Mouse (Mus musculus): Measurements from ENCODE around the gene Myh7. TPM values are rescaled to one million over a fixed set of nuclear protein-coding genes. Genes with fewer than 3 reads are reported as not detected.
"Not testable (repeated sequence)": the region's sequence is repeated elsewhere in the genome, so short reads cannot be mapped to it uniquely, and the experiment has no call there.

Myh7 gene
- total RNA-seq, 2 experiments from 2014 or later = 1,842 to 1,858 TPM

- intact Hi-C loops (cut with DNase I) = no loop called here
These were observed 20.2 kb downstream of the Myh7 start for GRCm38 (mm10) chr14:54974068-54974791.

GRCm38 (mm10) chr14:54972786-54973185 lies 21.6 kb downstream of the Myh7 start:
- DNase-seq = not testable (repeated sequence)
- intact Hi-C loops (cut with DNase I) = loop anchor here (2.0 kb wide), 1 partner anchor 28 kb away; no protein-coding TSS in a partner anchor

More at GRCm38 (mm10) chr14:54974068-54974791, 20.2 kb downstream of the Myh7 start:
- DNase-seq = no peak

- DNase-seq = peak; percentile 91 to 93
- intact Hi-C loops (cut with DNase I) = no loop called here
These were observed 26.1 kb downstream of the Myh7 start for GRCm38 (mm10) chr14:54968344-54968743.

GRCm38 (mm10) chr14:54967874-54968273 lies 26.6 kb downstream of the Myh7 start:
- intact Hi-C loops (cut with DNase I) = no loop called here

GRCm38 (mm10) chr14:54966320-54966977 lies 28.0 kb downstream of the Myh7 start, which contains the start of gene Myh6:
Myh6 (minus strand) TSS chr14:54966927.
- intact Hi-C loops (cut with DNase I) = no loop called here
- peak; percentile 82 to 87 for DNase-seq

More at GRCm38 (mm10) chr14:54967874-54968273, 26.6 kb downstream of the Myh7 start:
- peak; percentile 68 to 73 for DNase-seq

GRCm38 (mm10) chr14:54965631-54966030 lies 28.8 kb downstream of the Myh7 start:
- no peak for DNase-seq
- intact Hi-C loops (cut with DNase I) = no loop called here

GRCm38 (mm10) chr14:54965044-54965443 lies 29.4 kb downstream of the Myh7 start:
- DNase-seq = no peak
- intact Hi-C loops (cut with DNase I) = no loop called here

GRCm38 (mm10) chr14:54963727-54964126 lies 30.7 kb downstream of the Myh7 start:
- DNase-seq = no peak

GRCm38 (mm10) chr14:54962714-54963113 lies 31.7 kb downstream of the Myh7 start:
- DNase-seq = no peak
- intact Hi-C loops (cut with DNase I) = no loop called here

More at GRCm38 (mm10) chr14:54963727-54964126, 30.7 kb downstream of the Myh7 start:
- intact Hi-C loops (cut with DNase I) = no loop called here

GRCm38 (mm10) chr14:54961487-54961886 lies 32.9 kb downstream of the Myh7 start:
- intact Hi-C loops (cut with DNase I) = no loop called here
- DNase-seq = no peak

GRCm38 (mm10) chr14:54960769-54961168 lies 33.7 kb downstream of the Myh7 start:
- no peak for DNase-seq
- intact Hi-C loops (cut with DNase I) = no loop called here

- DNase-seq; intact Hi-C loops (cut with DNase I): not testable (repeated sequence)
These were observed 34.4 kb downstream of the Myh7 start for GRCm38 (mm10) chr14:54959853-54960613.

GRCm38 (mm10) chr14:54959197-54959596 lies 35.2 kb downstream of the Myh7 start:
- intact Hi-C loops (cut with DNase I) = no loop called here
- no peak for DNase-seq

GRCm38 (mm10) chr14:54958503-54958902 lies 35.9 kb downstream of the Myh7 start:
- intact Hi-C loops (cut with DNase I) = no loop called here
- no peak for DNase-seq

GRCm38 (mm10) chr14:54956533-54956932 lies 37.9 kb downstream of the Myh7 start:
- DNase-seq = no peak
- intact Hi-C loops (cut with DNase I) = no loop called here

- intact Hi-C loops (cut with DNase I) = no loop called here
- DNase-seq = no peak
These were observed 38.9 kb downstream of the Myh7 start for GRCm38 (mm10) chr14:54955481-54955880.

- DNase-seq = no peak
- intact Hi-C loops (cut with DNase I) = no loop called here
These were observed 40.0 kb downstream of the Myh7 start for GRCm38 (mm10) chr14:54954474-54954873.

- intact Hi-C loops (cut with DNase I) = no loop called here
These were observed 40.7 kb downstream of the Myh7 start for GRCm38 (mm10) chr14:54953664-54954206.

GRCm38 (mm10) chr14:54951587-54951986 lies 42.8 kb downstream of the Myh7 start:
- no peak for DNase-seq
- intact Hi-C loops (cut with DNase I) = no loop called here

More at GRCm38 (mm10) chr14:54953664-54954206, 40.7 kb downstream of the Myh7 start:
- no peak for DNase-seq

- DNase-seq = no peak
- intact Hi-C loops (cut with DNase I) = no loop called here
These were observed 43.9 kb downstream of the Myh7 start for GRCm38 (mm10) chr14:54950493-54950892.

GRCm38 (mm10) chr14:54948781-54949180 lies 45.6 kb downstream of the Myh7 start:
- DNase-seq = no peak
- intact Hi-C loops (cut with DNase I) = loop anchor here (1.0 kb wide), 1 partner anchor 28 kb away; the partner anchor contains the start of gene Gm17428

Measured in heart, postnatal 10 days (tissue).